In genomic region chr12:100280972-100281794, GRCm38 (mm10) we compare ENCODE assay signal across 9 mouse cellular contexts.
DNase-seq lines count a peak whose midpoint lies in the region; ATAC-seq and TF ChIP-seq lines count a peak whose summit lies in the region.
"Had no signal": no experiment of that assay in that cellular context is flagged by ENCODE, and none has a peak within 500 bp of the region (broad histone marks: within the 10 kb centered on the region; RNA-seq: fewer than 3 reads in every experiment).

No protein-coding gene starts in this region.

- H3K4me1 ChIP-seq in forebrain, embryonic 14.5 days (ENCODE audit: control insufficient read depth, insufficient read depth, low read length), result peaks cover 25% of the 10 kb centered on the region
- H3K4me1 ChIP-seq in intestine, postnatal 0 days (replicated peaks; ENCODE audit: control insufficient read depth, insufficient read depth, low read length), result peaks cover 47% of the 10 kb centered on the region
- peaks cover 36% of the 10 kb centered on the region for H3K4me1 ChIP-seq in lung, adult 2 months (ENCODE audit: control insufficient read depth, insufficient read depth, low read length)

- TF ChIP-seq CTCF in intestine, postnatal 0 days (IDR thresholded peaks at IDR 0.05; ENCODE audit: low read depth), result no peak
- TF ChIP-seq CTCF in lung, adult 2 months (IDR thresholded peaks at IDR 0.05; ENCODE audit: insufficient read depth, low read length), result no peak

- H3K9me3 ChIP-seq in forebrain, embryonic 14.5 days (replicated peaks; ENCODE audit: control insufficient read depth, low read length), result no peaks in the 10 kb centered on the region
- H3K9me3 ChIP-seq in intestine, postnatal 0 days (ENCODE audit: control insufficient read depth), result no peaks in the 10 kb centered on the region
- H3K9me3 ChIP-seq: megakaryocyte, embryonic 14.5 days had no signal

- no peaks in the 10 kb centered on the region for H3K36me3 ChIP-seq in forebrain, embryonic 14.5 days (ENCODE audit: control insufficient read depth, insufficient read depth, low read length)
- H3K36me3 ChIP-seq in intestine, postnatal 0 days (ENCODE audit: control insufficient read depth, insufficient read depth), result no peaks in the 10 kb centered on the region

- no peak overlapping the region for H3K9ac ChIP-seq in forebrain, embryonic 14.5 days (ENCODE audit: low read length)
- H3K9ac ChIP-seq in intestine, postnatal 0 days (ENCODE audit: low read depth, low read length), result 0 out of 2 replicates have a peak overlapping the region, but pooled peaks have one; percentile 17

- no peak overlapping the region for H3K4me2 ChIP-seq in forebrain, embryonic 14.5 days (ENCODE audit: low read length)
- no peak overlapping the region for H3K4me2 ChIP-seq in intestine, postnatal 0 days (replicated peaks; ENCODE audit: low read depth)

- H3K27ac ChIP-seq in forebrain, embryonic 14.5 days (ENCODE audit: low read depth, low read length), result 0 out of 2 replicates have a peak overlapping the region, but pooled peaks have one; percentile 27
- H3K27ac ChIP-seq in intestine, postnatal 0 days (ENCODE audit: low read depth, low read length), result peak overlapping the region; percentile 95

- no peak for TF ChIP-seq POLR2A in lung, adult 2 months (IDR thresholded peaks at IDR 0.05; ENCODE audit: borderline replicate concordance, extremely low read depth, low read depth, low read length)

- ATAC-seq in forebrain, embryonic 14.5 days, result no peak
- peak; percentile 90 for ATAC-seq in intestine, postnatal 0 days
- ATAC-seq in cerebellum, adult (ENCODE audit: insufficient number of reproducible peaks, low FRiP score, low TSS enrichment), result no peak

- no peak overlapping the region for H3K4me3 ChIP-seq in forebrain, embryonic 14.5 days (ENCODE audit: low read depth, low read length)
- H3K4me3 ChIP-seq in intestine, postnatal 0 days (ENCODE audit: low read depth, low read length), result no peak overlapping the region
- no peak overlapping the region for H3K4me3 ChIP-seq in lung, adult 2 months (replicated peaks; ENCODE audit: extremely low read depth, low read depth, low read length)
- H3K4me3 ChIP-seq: megakaryocyte, embryonic 14.5 days had no signal

- WGBS in forebrain, embryonic 14.5 days, result 88% methylated on average over 4 of the region's 4 CpGs
- WGBS in intestine, postnatal 0 days, result 44% methylated on average over 4 of the region's 4 CpGs
- WGBS in lung, adult 2 months, result 55% methylated on average over 4 of the region's 4 CpGs

- peak; percentile 27 to 49 for DNase-seq in adrenal gland, adult 18-20 months (ENCODE audit: low spot score in 2 of 2)
- no peak for DNase-seq in adrenal gland, adult 8-10 months
- no peak for DNase-seq in forebrain, embryonic 14.5 days (ENCODE audit: low spot score)
- DNase-seq in lung, adult 2 months, result peak; percentile 65
- no peak for DNase-seq in thymus, postnatal 25 days
- no peak for DNase-seq in layer of hippocampus, adult 8-10 months (ENCODE audit: low spot score in 2 of 2)

- no peaks in the 10 kb centered on the region for H3K27me3 ChIP-seq in forebrain, embryonic 14.5 days (replicated peaks; ENCODE audit: control insufficient read depth, insufficient read depth, low read length)
- no peaks in the 10 kb centered on the region for H3K27me3 ChIP-seq in intestine, postnatal 0 days (replicated peaks; ENCODE audit: control insufficient read depth, insufficient read depth, low read length)

Comparison
In these comparisons a context has a peak if more than half of its experiments do, and no peak if none do; other contexts are left out.
1. DNase-seq: peak in adrenal gland, adult 18-20 months (2 of 2) and lung, adult 2 months (single experiment); none in adrenal gland, adult 8-10 months (single experiment), forebrain, embryonic 14.5 days (single experiment), thymus, postnatal 25 days (single experiment) and layer of hippocampus, adult 8-10 months (0 of 2).